Mouse (Mus musculus) layer of hippocampus, adult 6 months (tissue): ENCODE data around the gene Chga. TPM values are rescaled to one million over a fixed set of nuclear protein-coding genes. Genes with fewer than 3 reads are reported as not detected.

Experiments used
- long read RNA-seq, 2 experiments: library from polyadenylated mRNA; unstranded; transcript quantifications; one replicate each; pipeline ENCODE4 v2.0.0; 2019 to 2020
- polyA plus RNA-seq: library from polyadenylated mRNA; unstranded; fragments of <200 nt; fragmentation: Nextera tagmentation; gene quantifications from 2 replicates; pipeline ENCODE4 v1.2.3, GENCODE M21; 2021

The Chga gene
- polyA plus RNA-seq: 102 and 109 TPM in 2 replicates
- long read RNA-seq, experiment 1, transcript Chga-201 (8 exons, 1,883 nt): major isoform, 206 of 262 reads
- long read RNA-seq, experiment 1, partial matches to known transcripts: 43 of 262 reads
- long read RNA-seq, experiment 1, other reads (novel, unspliced or antisense): 13 of 262 reads
- long read RNA-seq, experiment 2, transcript Chga-201 (8 exons, 1,883 nt): major isoform, 973 of 1,063 reads
- long read RNA-seq, experiment 2, partial matches to known transcripts: 31 of 1,063 reads
- long read RNA-seq, experiment 2, other reads (novel, unspliced or antisense): 59 of 1,063 reads

DNA sequence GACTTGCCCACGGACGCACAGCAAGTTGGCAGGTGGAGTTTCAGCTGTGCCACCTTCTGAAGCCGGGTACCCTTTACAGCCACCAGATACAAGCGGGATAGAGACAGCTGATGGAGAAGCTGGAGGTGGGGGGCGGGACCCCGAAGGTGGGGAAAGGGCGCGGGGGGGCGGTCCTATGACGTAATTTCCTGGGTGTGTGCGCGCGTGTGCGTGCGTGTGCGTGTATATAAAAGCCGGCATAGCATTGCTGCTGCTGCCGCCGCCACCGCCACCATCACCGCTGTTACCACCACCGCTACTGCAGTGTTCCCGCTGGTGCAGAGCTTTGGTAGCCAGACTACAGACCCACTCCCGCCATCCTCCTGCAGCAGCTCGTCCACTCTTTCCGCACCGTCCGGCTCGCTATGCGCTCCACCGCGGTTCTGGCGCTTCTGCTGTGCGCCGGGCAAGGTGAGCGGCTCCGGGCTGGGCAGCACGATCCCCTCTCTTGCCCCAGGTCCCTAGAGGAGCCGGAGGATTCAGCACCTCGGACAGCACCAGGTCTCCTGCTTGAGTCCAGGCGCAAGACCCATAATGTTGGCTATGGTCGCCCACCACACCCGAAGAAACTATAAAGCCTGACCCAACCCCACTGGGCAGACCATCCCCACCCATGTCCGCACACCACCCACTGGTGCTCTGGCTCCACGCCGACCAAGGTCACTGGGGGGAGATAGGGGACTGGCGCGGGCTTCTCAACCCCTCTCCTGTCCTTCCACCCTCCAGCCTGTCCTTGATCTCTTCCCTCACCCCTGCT is at the start of gene Chga:
Chga (plus strand) TSS at position 249 of the 796 bp plus-strand sequence.

Other genes with a start within 250 kb of the Chga start
- 157 and 166 TPM in 2 replicates for gene Lgmn, start 115.2 kb upstream of the Chga start, polyA plus RNA-seq
- 16.1 and 16.3 TPM in 2 replicates for gene Golga5, start 85.8 kb upstream of the Chga start, polyA plus RNA-seq
- 34.2 and 37.2 TPM in 2 replicates for gene Itpk1, start 150.0 kb downstream of the Chga start, polyA plus RNA-seq
- 37.4 and 44.6 TPM in 2 replicates for gene Moap1, start 188.7 kb downstream of the Chga start, polyA plus RNA-seq
- gene Tmem251, start 188.8 kb downstream of the Chga start, polyA plus RNA-seq: 4.6 and 4.9 TPM in 2 replicates
- gene Gm28051, start 202.8 kb downstream of the Chga start, polyA plus RNA-seq: not detected in 2 replicates
- 26.0 and 28.4 TPM in 2 replicates for gene Gon7, start 202.8 kb downstream of the Chga start, polyA plus RNA-seq
- gene Ubr7, start 203.0 kb downstream of the Chga start, polyA plus RNA-seq: 25.7 and 26.7 TPM in 2 replicates
- 21.4 and 21.9 TPM in 2 replicates for gene Gm20604, start 203.7 kb downstream of the Chga start, polyA plus RNA-seq